Mouse (Mus musculus) erythroblast, embryonic 14.5 days (primary cell): ENCODE measurements around the gene Anp32a.

ENCODE experiments used
- GATA1 ChIP-seq: IDR thresholded peaks from 2 replicates; pipeline ENCODE4 v1.6.1; 2012; ENCODE audit warnings: low read length, inconsistent platforms, mixed read lengths
- TAL1 ChIP-seq: IDR thresholded peaks from 3 replicates; pipeline ENCODE4 v1.6.1; 2012; ENCODE audit warnings: low read length, inconsistent platforms, mixed read lengths

- TF ChIP-seq GATA1 (no peak), TAL1 (no peak)
Observed at GRCm38 (mm10) chr9:62362835-62363385, 21.8 kb downstream of the Anp32a start.
